Mouse (Mus musculus) spleen, postnatal 36 days (tissue): ENCODE measurements around the gene 4930544D05Rik.

Experiments
- DNase-seq, 2 experiments: peaks; one replicate each; pipeline ENCODE4 v3.0.0; 2022; ENCODE audit warnings: low spot score in 2 of 2, mixed read lengths in 1 of 2

The 4930544D05Rik gene

DNA sequence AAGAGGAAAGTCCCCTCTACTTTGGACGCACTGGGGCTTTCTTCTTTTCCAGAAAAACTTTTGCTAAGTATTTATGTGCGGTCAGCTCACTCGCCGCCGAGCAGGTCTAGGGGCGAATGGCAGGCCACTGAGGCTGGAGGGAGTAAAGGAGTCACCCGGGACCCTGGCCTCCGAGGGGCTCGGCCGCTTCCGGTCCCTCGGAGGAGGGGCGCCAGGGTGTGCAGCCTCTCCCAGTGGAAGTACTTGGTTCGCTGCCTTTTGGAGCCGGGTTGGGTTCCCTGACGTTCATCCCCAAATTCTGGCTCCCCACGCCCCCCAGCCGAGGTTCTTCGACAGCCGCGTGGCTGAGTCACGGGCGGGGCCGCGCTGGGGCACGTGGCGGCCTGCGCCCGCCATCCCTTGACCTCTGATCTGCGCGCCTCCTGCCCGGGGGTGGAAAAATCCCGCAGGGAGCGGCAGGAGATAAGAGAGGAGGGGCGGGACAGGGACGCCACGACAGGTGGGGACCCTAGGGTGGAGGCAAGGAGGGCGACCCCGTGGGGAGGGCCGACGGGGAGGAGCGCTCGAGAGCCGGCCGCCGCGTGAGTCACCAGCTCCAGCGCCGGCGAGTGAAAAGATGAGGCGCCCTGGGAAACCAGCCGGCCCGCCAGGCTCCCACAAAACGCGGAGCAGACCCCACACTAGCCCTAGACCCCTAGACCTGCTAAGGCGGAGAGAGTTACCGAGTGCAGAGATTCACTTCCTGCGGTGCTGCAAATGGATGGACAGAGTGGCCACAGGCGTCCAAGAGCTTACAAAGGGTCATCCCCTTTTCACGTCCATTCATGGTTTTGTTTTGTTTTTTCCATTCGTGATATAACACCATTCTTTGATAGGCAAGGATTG, 40.2 kb downstream of the 4930544D05Rik start:
- DNase-seq = peak in 1 of 2 experiments; percentile 62

- DNase-seq = no peak
Observed at GRCm38 (mm10) chr11:70656456-70656927, 40.8 kb downstream of the 4930544D05Rik start.

GRCm38 (mm10) chr11:70656964-70657363, 41.3 kb downstream of the 4930544D05Rik start, which contains the start of gene Eno3:
TSS of gene Eno3 (plus strand) at chr11:70657202.
- no peak for DNase-seq

DNA sequence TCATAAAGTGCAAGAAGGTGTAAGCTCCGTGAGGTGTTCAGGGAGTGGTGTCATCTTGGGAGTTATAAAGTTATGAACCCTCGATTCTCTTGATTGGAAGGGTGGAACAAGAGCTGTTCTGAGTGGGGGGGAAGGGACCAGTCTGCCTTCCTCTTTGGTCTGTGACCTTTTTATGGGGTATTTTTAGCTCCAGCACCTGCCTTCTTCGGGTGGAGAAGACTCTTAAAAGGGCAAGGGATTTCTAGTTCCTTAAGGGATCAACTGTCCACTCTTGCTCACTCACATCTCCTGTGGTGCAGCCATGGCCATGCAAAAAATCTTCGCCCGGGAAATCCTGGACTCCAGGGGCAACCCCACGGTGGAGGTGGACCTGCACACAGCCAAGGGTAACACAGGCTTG, 41.9 kb downstream of the 4930544D05Rik start:
- peak in 1 of 2 experiments; percentile 53 for DNase-seq

DNA sequence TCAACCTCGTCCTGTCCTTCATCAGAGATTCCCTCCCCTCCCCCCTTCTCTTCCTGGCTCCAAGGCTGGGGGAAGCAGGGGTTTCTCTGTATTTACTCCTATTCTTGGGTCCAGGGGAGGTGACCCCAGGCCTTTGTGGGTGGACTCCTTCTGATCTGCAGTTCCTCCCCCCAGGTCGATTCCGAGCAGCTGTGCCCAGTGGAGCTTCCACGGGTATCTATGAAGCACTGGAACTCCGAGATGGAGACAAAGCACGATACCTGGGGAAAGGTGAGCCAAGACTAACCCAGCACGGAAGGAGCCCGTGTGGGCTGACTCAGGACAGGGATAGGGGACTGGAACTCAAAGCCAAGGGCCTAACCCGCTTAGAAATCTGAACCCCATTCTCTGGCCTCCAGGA, 42.3 kb downstream of the 4930544D05Rik start:
- no peak for DNase-seq

- no peak for DNase-seq
Observed at GRCm38 (mm10) chr11:70658521-70658920, 42.9 kb downstream of the 4930544D05Rik start.

DNA sequence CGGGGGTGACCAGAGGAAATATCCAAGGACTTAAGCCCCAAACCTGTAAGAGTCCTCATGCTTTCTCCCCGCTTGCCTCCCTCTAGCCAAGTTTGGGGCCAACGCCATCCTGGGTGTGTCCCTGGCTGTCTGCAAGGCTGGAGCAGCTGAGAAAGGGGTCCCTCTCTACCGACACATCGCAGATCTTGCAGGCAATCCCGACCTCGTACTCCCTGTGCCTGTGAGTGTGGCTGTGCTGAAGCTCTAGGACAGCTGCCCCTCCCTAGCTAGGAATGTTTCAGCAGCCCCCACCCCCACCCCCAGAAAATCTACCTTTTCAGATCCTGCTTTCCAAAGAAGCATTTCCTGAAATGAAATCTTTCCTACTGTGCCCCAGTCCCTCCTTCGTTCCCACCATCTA, 43.3 kb downstream of the 4930544D05Rik start:
- no peak for DNase-seq

GRCm38 (mm10) chr11:70660571-70660970, 44.9 kb downstream of the 4930544D05Rik start:
- no peak for DNase-seq

DNA sequence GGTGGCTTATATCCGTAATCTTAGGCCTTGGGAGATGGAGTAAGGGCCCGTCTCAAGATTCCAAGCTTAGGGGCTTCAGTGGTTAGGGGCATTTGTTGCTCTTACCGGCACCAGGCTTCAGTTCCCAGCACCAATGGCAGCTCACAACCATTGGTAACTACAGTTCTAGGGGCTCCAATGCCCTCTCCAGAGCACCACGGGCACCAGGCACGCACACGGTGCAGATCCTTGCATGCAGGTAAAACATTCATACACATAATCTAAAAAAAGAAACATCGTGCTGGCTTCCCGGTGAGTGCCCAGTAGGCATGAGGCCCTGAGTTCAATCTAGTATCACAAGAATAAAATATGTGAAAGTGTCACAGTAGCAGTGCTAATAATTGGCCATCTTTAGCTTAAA, 47.5 kb downstream of the 4930544D05Rik start:
- DNase-seq = no peak

- no peak for DNase-seq
Observed at GRCm38 (mm10) chr11:70663957-70664356, 48.3 kb downstream of the 4930544D05Rik start.

- DNase-seq = no peak
Observed at GRCm38 (mm10) chr11:70664741-70665140, 49.1 kb downstream of the 4930544D05Rik start.
